Mouse (Mus musculus): ENCODE data around the gene Nicn1. TPM values are rescaled to one million over a fixed set of nuclear protein-coding genes. Genes with fewer than 3 reads are reported as not detected.

Nicn1 gene
- polyA plus RNA-seq, 1 experiment: 4.6 TPM

DNA sequence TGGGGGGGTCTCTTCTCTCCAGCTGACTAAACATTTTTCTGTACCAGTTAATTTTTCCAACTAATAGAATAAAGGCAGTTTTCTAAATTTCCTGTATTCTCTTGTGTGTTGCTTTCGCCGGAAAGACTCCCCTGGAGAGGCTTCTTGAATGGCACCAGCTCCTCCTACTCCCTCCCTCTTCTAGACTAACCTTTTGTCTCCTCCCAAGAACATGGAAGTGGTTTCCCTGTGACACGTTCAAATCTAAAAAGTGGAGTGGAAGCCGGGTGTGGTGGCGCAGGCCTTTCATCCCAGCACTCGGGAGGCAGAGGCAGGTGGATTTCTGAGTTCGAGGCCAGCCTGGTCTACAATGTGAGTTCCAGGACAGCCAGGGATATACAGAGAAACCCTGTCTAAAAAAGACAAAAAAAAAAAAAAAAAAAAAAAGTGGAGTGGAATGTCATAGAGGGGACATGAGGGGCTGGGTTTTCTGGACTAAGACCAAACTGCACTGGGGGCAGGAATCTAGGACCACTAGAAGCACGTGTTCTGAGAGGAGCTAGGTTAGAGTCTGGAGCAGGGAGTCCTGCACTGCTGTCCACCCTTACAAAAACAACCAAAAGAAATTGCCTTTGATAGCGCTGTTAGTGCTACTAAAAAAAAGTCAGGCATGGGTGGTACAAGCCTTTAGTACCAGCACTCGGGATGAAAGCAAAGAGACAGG is 47.8 kb downstream of the Nicn1 start:
- 74% methylated on average over 10 of the region's 10 CpGs for WGBS
- H3K27ac ChIP-seq (ENCODE audit: insufficient read depth, low read length): peak overlapping the region; percentile 95; the same call in 1 of the 2 replicates
- peaks cover 16% of the 10 kb centered on the region; the same call in 1 of the 2 replicates for H3K4me1 ChIP-seq (ENCODE audit: control insufficient read depth, insufficient read depth, insufficient read length)
- H3K27me3 ChIP-seq (ENCODE audit: control insufficient read depth, insufficient read depth, low read length): no peaks in the 10 kb centered on the region
- H3K36me3 ChIP-seq (ENCODE audit: control insufficient read depth, insufficient read depth, low read length): peaks cover 25% of the 10 kb centered on the region
- no peak for DNase-seq (ENCODE audit: low read depth in 1 of 2, low spot score in 2 of 2)
- H3K4me3 ChIP-seq (ENCODE audit: extremely low read depth, insufficient read depth, insufficient read length): no peak overlapping the region
- TF ChIP-seq POLR2A (IDR thresholded peaks at IDR 0.05; ENCODE audit: low read depth, low read length) (no peak), CTCF (IDR thresholded peaks at IDR 0.05; ENCODE audit: extremely low read depth, insufficient read depth, insufficient read length, insufficient replicate concordance) (no peak)

GRCm38 (mm10) chr9:108338551-108338885 is 48.3 kb downstream of the Nicn1 start:
- Histone ChIP-seq H3K27me3 (ENCODE audit: control insufficient read depth, insufficient read depth, low read length) (no peaks in the 10 kb centered on the region), H3K36me3 (ENCODE audit: control insufficient read depth, insufficient read depth, low read length) (peaks cover 22% of the 10 kb centered on the region), H3K4me1 (ENCODE audit: control insufficient read depth, insufficient read depth, insufficient read length) (peaks cover 21% of the 10 kb centered on the region; the same call in 1 of the 2 replicates), H3K4me3 (ENCODE audit: extremely low read depth, insufficient read depth, insufficient read length) (no peak overlapping the region), H3K27ac (ENCODE audit: insufficient read depth, low read length) (peak overlapping the region; percentile 95)
- no peak for DNase-seq (ENCODE audit: low read depth in 1 of 2, low spot score in 2 of 2)
- TF ChIP-seq CTCF (IDR thresholded peaks at IDR 0.05; ENCODE audit: extremely low read depth, insufficient read depth, insufficient read length, insufficient replicate concordance): no peak
- no peak for TF ChIP-seq POLR2A (IDR thresholded peaks at IDR 0.05; ENCODE audit: low read depth, low read length)
- 30% methylated on average over 6 of the region's 6 CpGs for WGBS

DNA sequence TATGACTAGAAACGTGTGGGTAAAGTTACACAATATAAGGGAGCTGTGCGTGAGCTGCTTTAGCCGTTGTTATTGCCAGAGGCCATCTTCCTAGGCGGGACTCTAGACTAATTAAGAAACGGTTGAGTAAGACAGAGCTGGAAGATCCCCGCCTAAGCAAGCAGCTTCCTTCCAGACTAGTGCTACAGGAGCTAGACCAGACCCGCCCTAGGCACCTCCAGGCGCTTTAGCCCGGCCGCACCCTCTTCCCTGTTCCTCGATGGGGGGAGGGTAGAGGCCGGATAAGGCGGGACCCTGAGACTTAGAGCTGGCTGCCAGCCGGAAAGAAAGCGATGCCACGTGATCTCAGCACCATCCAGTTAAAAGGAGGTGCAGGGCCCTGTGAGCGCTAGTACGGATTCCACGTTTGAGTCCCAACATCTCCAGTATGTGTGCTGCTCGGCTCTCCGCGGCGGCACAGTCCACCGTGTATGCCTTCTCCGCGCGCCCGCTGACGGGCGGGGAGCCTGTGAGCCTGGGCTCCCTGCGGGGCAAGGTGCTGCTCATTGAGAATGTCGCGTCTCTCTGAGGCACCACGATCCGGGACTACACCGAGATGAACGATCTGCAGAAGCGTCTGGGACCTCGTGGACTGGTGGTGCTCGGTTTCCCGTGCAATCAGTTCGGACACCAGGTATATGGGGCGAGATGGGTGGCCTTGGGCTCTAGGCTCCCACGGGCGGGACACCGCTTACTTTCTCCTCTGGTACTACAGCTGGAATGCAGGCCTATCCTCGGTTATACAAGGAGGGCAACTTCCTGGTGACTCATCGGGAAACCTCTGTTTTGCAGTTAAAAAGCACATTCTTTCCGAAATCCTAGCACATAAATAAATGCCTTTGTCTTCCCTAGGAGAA is 48.9 kb downstream of the Nicn1 start, which contains the start of gene Gpx1:
Gpx1 (plus strand) TSS at position 18 of the 896 bp plus-strand sequence.
- Histone ChIP-seq H3K27me3 (ENCODE audit: control insufficient read depth, insufficient read depth, low read length) (no peaks in the 10 kb centered on the region), H3K27ac (ENCODE audit: insufficient read depth, low read length) (peak within 1 kb of the TSS; percentile 95), H3K4me3 (ENCODE audit: extremely low read depth, insufficient read depth, insufficient read length) (peak within 1 kb of the TSS; percentile 87), H3K36me3 (ENCODE audit: control insufficient read depth, insufficient read depth, low read length) (peaks cover 18% of the 10 kb centered on the region), H3K4me1 (ENCODE audit: control insufficient read depth, insufficient read depth, insufficient read length) (peaks cover 23% of the 10 kb centered on the region; the same call in 1 of the 2 replicates)
- WGBS: under 1% methylated on average over 49 of the region's 49 CpGs
- TF ChIP-seq CTCF (IDR thresholded peaks at IDR 0.05; ENCODE audit: extremely low read depth, insufficient read depth, insufficient read length, insufficient replicate concordance): no peak
- peak; percentile 98 for TF ChIP-seq POLR2A (IDR thresholded peaks at IDR 0.05; ENCODE audit: low read depth, low read length)
- peak; percentile 78 to 91 for DNase-seq (ENCODE audit: low read depth in 1 of 2, low spot score in 2 of 2)

GRCm38 (mm10) chr9:108339886-108340257 is 49.6 kb downstream of the Nicn1 start:
- Histone ChIP-seq H3K36me3 (ENCODE audit: control insufficient read depth, insufficient read depth, low read length) (peaks cover 11% of the 10 kb centered on the region), H3K4me3 (ENCODE audit: extremely low read depth, insufficient read depth, insufficient read length) (peak overlapping the region; percentile 87), H3K27ac (ENCODE audit: insufficient read depth, low read length) (peak overlapping the region; percentile 95), H3K4me1 (ENCODE audit: control insufficient read depth, insufficient read depth, insufficient read length) (peaks cover 25% of the 10 kb centered on the region; the same call in 1 of the 2 replicates), H3K27me3 (ENCODE audit: control insufficient read depth, insufficient read depth, low read length) (no peaks in the 10 kb centered on the region)
- 2% methylated on average over 20 of the region's 20 CpGs for WGBS
- TF ChIP-seq CTCF (IDR thresholded peaks at IDR 0.05; ENCODE audit: extremely low read depth, insufficient read depth, insufficient read length, insufficient replicate concordance) (no peak), POLR2A (IDR thresholded peaks at IDR 0.05; ENCODE audit: low read depth, low read length) (no peak)
- DNase-seq (ENCODE audit: low read depth in 1 of 2, low spot score in 2 of 2): peak in 1 of 2 experiments; percentile 21

- Histone ChIP-seq H3K36me3 (ENCODE audit: control insufficient read depth, insufficient read depth, low read length) (peaks cover 5% of the 10 kb centered on the region), H3K4me3 (ENCODE audit: extremely low read depth, insufficient read depth, insufficient read length) (peak overlapping the region; percentile 87), H3K27ac (ENCODE audit: insufficient read depth, low read length) (peak overlapping the region; percentile 95), H3K27me3 (ENCODE audit: control insufficient read depth, insufficient read depth, low read length) (no peaks in the 10 kb centered on the region), H3K4me1 (ENCODE audit: control insufficient read depth, insufficient read depth, insufficient read length) (peaks cover 25% of the 10 kb centered on the region; the same call in 1 of the 2 replicates)
- peak; percentile 59 for DNase-seq (ENCODE audit: low read depth in 1 of 2, low spot score in 2 of 2)
- TF ChIP-seq CTCF (IDR thresholded peaks at IDR 0.05; ENCODE audit: extremely low read depth, insufficient read depth, insufficient read length, insufficient replicate concordance) (no peak), POLR2A (IDR thresholded peaks at IDR 0.05; ENCODE audit: low read depth, low read length) (peak; percentile 17; the same call in 1 of the 2 replicates)
- 3% methylated on average over 10 of the region's 10 CpGs for WGBS
Observed at GRCm38 (mm10) chr9:108340258-108341138, 50.3 kb downstream of the Nicn1 start.

GRCm38 (mm10) chr9:108341139-108341475 is 50.9 kb downstream of the Nicn1 start:
- peak overlapping the region; percentile 95 for H3K27ac ChIP-seq (ENCODE audit: insufficient read depth, low read length)
- peaks cover 5% of the 10 kb centered on the region for H3K36me3 ChIP-seq (ENCODE audit: control insufficient read depth, insufficient read depth, low read length)
- peaks cover 25% of the 10 kb centered on the region; the same call in 1 of the 2 replicates for H3K4me1 ChIP-seq (ENCODE audit: control insufficient read depth, insufficient read depth, insufficient read length)
- WGBS: 23% methylated on average over 5 of the region's 5 CpGs
- H3K27me3 ChIP-seq (ENCODE audit: control insufficient read depth, insufficient read depth, low read length): no peaks in the 10 kb centered on the region
- no peak for TF ChIP-seq POLR2A (IDR thresholded peaks at IDR 0.05; ENCODE audit: low read depth, low read length)
- no peak for TF ChIP-seq CTCF (IDR thresholded peaks at IDR 0.05; ENCODE audit: extremely low read depth, insufficient read depth, insufficient read length, insufficient replicate concordance)
- no peak for DNase-seq (ENCODE audit: low read depth in 1 of 2, low spot score in 2 of 2)
- peak overlapping the region; percentile 14; the same call in 1 of the 2 replicates for H3K4me3 ChIP-seq (ENCODE audit: extremely low read depth, insufficient read depth, insufficient read length)
